Mouse (Mus musculus): Measurements from ENCODE around the gene Iqgap2. TPM values are rescaled to one million over a fixed set of nuclear protein-coding genes. Genes with fewer than 3 reads are reported as not detected.
A peak's percentile ranks its signal among the peaks of the same experiment; 100 is the strongest.

Iqgap2 gene
- polyA plus RNA-seq, 1 experiment: 7.4 TPM

DNA sequence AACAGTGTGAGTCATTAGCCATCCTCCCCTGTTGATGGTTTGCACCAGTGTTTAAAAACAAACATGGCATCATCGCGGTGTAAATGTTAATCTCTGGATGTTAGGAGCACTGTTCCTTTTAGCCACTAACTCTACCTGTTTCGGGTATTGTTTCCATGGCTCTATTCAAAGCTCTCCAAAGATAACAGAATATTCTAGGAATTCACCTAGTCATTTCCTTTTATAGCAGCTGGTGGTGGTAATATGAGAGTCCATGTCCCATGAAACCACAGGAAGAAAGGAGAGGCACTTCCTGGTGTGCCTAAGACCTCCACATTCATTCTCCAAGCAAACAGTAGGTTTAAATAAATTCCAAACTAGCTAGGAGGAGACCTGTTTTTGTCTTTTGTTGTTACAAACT, 268.7 kb downstream of the Iqgap2 start:
- Histone ChIP-seq H3K4me3 (ENCODE audit: insufficient read depth, low read length) (no peak overlapping the region), H3K27ac (ENCODE audit: insufficient read depth, low read length) (no peak overlapping the region), H3K4me1 (ENCODE audit: control insufficient read depth, insufficient read depth, low read length) (peaks cover 6% of the 10 kb centered on the region)
- TF ChIP-seq POLR2A (IDR thresholded peaks at IDR 0.05; ENCODE audit: low read depth, low read length): no peak
- TF ChIP-seq CTCF (IDR thresholded peaks at IDR 0.05; ENCODE audit: borderline replicate concordance, insufficient read depth, low read length): no peak

DNA sequence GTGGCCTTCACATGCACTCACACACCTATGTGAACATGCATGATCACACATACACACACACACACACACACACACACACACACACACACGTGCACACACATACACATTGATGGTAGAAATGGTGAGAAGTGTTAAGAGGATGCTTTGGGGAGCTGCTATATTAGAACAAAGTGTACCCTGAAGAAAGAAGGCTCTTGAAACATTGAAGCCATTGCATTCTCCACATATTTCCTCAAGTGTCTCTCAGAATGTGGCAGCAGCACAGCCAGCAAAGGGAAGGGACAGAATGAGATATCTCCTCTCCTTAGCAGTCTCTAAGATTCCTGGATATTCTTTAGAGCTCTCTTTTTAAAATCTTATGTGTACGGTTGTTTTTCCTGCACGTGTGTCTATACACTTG, 270.2 kb downstream of the Iqgap2 start:
- Histone ChIP-seq H3K4me3 (ENCODE audit: insufficient read depth, low read length) (no peak overlapping the region), H3K4me1 (ENCODE audit: control insufficient read depth, insufficient read depth, low read length) (peaks cover 6% of the 10 kb centered on the region), H3K27ac (ENCODE audit: insufficient read depth, low read length) (no peak overlapping the region)
- no peak for TF ChIP-seq CTCF (IDR thresholded peaks at IDR 0.05; ENCODE audit: borderline replicate concordance, insufficient read depth, low read length)
- TF ChIP-seq POLR2A (IDR thresholded peaks at IDR 0.05; ENCODE audit: low read depth, low read length): no peak

DNA sequence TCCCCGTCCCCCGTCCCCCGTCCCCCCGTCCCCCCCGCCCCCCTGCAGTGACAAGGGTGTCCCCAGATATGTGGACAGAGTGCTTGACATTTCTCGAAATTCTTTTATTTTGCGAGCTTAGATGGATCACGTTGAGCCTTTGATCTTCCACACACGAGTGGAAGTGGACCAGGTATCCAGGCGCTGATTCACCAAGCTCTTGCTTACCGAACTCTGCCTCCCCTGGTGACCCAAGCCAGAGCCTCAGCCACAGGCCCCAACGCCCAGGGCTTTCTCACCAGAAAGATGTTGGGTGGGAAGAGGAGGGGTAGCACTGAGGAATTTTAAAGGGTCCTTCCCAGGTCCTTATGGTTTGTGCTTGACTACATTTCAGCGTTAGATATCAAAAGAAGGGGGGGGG, 272.9 kb downstream of the Iqgap2 start:
- Histone ChIP-seq H3K27ac (ENCODE audit: insufficient read depth, low read length) (0 out of 2 replicates have a peak overlapping the region, but pooled peaks have one; percentile 8), H3K4me3 (ENCODE audit: insufficient read depth, low read length) (no peak overlapping the region), H3K4me1 (ENCODE audit: control insufficient read depth, insufficient read depth, low read length) (peaks cover 11% of the 10 kb centered on the region)
- no peak for TF ChIP-seq CTCF (IDR thresholded peaks at IDR 0.05; ENCODE audit: borderline replicate concordance, insufficient read depth, low read length)
- TF ChIP-seq POLR2A (IDR thresholded peaks at IDR 0.05; ENCODE audit: low read depth, low read length): no peak

DNA sequence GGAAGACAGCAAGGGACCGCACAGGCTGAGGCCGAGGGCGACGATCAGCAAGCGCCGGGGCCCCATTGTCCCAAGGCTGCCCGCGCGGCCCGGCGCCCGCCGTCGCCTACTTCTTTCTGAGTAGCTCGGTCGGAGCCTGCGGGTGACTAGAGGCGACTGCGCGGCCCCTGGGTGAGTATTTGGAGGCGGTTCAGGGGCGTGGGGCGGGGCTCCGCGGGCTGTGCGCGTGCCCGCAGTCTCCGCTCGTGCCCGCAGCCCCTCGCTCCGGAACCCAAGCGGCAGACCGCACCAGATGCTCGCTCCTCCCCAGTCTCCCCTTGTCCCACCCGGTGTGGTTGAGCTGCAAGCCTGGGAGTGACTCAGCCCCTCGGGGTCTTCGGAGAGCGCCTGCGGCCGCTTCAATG, 273.4 kb downstream of the Iqgap2 start, which contains the start of gene F2r:
Gene F2r (minus strand): TSS at position 179 of the 404 bp plus-strand sequence.
- Histone ChIP-seq H3K4me3 (ENCODE audit: insufficient read depth, low read length) (peak within 1 kb of the TSS; percentile 94), H3K4me1 (ENCODE audit: control insufficient read depth, insufficient read depth, low read length) (peaks cover 11% of the 10 kb centered on the region), H3K27ac (ENCODE audit: insufficient read depth, low read length) (peak within 1 kb of the TSS; percentile 73)
- TF ChIP-seq CTCF (IDR thresholded peaks at IDR 0.05; ENCODE audit: borderline replicate concordance, insufficient read depth, low read length): no peak
- peak; percentile 75 for TF ChIP-seq POLR2A (IDR thresholded peaks at IDR 0.05; ENCODE audit: low read depth, low read length)

DNA sequence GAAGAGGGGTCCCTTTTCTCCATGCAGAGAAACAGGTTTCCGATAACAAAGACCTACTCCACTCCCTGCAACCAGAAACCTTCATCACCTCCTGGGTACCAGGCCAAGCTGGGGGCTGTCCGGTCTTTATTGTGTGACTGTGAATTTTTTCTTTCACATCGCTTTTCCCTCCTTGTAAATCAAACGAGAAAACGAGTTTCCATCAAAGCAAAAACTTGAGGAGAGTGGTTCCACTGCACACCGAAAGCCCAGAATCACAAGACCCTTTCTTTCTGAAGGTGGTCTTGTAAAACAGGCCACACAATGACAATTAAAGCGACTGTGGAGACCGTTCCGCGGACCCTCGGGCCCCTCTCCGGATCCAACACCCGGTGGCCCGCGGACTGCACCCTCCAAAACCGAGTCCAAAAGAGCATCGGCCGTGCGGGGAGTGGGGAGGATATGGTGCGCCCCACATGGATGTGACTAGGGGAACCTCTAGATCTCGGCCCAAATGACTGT, 274.0 kb downstream of the Iqgap2 start:
- H3K4me1 ChIP-seq (ENCODE audit: control insufficient read depth, insufficient read depth, low read length): peaks cover 9% of the 10 kb centered on the region; the same call in 1 of the 2 replicates
- peak overlapping the region; percentile 73 for H3K27ac ChIP-seq (ENCODE audit: insufficient read depth, low read length)
- peak overlapping the region; percentile 94 for H3K4me3 ChIP-seq (ENCODE audit: insufficient read depth, low read length)
- no peak for TF ChIP-seq POLR2A (IDR thresholded peaks at IDR 0.05; ENCODE audit: low read depth, low read length)
- no peak for TF ChIP-seq CTCF (IDR thresholded peaks at IDR 0.05; ENCODE audit: borderline replicate concordance, insufficient read depth, low read length)

DNA sequence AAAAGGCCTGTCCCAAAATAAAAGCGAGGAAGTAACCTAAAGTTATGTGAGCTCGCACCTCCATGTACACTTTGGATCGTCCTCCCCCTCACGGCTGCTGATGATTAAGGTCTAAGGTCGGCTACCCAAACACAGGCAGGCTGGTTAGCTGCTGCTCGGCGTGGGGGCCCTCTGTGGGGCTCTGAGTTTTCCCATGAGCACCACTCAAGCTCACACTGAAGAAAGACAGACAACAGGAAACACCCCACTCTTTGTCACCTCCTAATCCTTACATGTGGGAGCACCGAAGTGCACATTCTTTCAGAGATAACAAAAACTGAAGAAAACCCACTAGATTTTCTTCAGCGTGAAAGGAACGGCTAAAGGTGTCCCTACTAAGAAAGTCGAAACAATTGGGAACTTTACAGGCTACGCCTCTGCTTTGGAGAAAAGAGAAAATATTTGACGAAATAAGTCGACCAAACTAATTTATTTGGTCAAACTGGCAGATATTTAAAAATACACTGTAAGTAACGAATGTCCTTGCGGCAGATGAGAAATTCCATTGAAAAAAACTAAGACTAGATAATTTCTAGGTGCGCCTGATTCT, 274.5 kb downstream of the Iqgap2 start:
- Histone ChIP-seq H3K27ac (ENCODE audit: insufficient read depth, low read length) (peak overlapping the region; percentile 73), H3K4me3 (ENCODE audit: insufficient read depth, low read length) (peak overlapping the region; percentile 94), H3K4me1 (ENCODE audit: control insufficient read depth, insufficient read depth, low read length) (peaks cover 5% of the 10 kb centered on the region; the same call in 1 of the 2 replicates)
- no peak for TF ChIP-seq POLR2A (IDR thresholded peaks at IDR 0.05; ENCODE audit: low read depth, low read length)
- TF ChIP-seq CTCF (IDR thresholded peaks at IDR 0.05; ENCODE audit: borderline replicate concordance, insufficient read depth, low read length): no peak

DNA sequence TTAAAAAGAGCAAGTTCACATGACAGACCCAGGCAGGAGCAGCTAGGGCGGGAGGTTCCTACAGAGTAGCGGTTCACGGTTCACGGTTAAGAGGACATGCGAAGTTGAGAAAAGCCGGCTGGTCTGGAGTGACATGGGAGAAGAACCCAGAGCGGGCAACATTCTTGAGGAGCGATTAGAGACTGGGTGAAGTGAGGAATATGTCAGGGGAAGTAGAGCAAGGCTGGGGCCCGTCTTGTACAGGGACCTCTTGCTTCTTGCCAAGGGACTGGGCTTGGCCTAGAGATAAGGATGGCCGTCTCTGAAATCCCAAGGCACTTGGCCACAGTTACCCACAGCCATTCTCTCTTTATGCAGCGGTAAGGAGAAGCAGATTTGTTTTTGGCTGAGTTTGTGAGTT, 275.2 kb downstream of the Iqgap2 start:
- H3K4me1 ChIP-seq (ENCODE audit: control insufficient read depth, insufficient read depth, low read length): peaks cover 7% of the 10 kb centered on the region
- peak overlapping the region; percentile 94 for H3K4me3 ChIP-seq (ENCODE audit: insufficient read depth, low read length)
- H3K27ac ChIP-seq (ENCODE audit: insufficient read depth, low read length): peak overlapping the region; percentile 73
- TF ChIP-seq POLR2A (IDR thresholded peaks at IDR 0.05; ENCODE audit: low read depth, low read length) (no peak), CTCF (IDR thresholded peaks at IDR 0.05; ENCODE audit: borderline replicate concordance, insufficient read depth, low read length) (no peak)

DNA sequence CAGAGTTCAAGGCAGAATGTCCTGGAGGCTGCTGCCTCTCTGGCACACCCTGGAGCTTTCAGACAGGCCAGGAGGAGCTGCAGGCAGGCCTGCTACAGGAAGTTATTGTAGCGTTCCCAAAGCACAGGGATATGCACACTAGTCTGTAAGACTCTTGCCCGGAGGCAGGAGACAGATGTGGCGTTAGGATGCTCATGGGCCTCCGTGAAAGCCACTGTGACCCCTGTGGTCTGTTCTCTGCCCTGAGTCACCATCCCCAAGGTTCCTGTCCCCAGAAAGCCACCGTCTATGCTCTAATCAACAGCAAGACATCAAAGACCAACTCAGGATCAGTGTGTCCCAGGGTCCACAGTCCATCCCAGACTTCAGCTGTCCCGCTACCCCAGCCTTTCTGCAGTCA, 277.0 kb downstream of the Iqgap2 start:
- no peak for TF ChIP-seq CTCF (IDR thresholded peaks at IDR 0.05; ENCODE audit: borderline replicate concordance, insufficient read depth, low read length)
- TF ChIP-seq POLR2A (IDR thresholded peaks at IDR 0.05; ENCODE audit: low read depth, low read length): no peak
- Histone ChIP-seq H3K27ac (ENCODE audit: insufficient read depth, low read length) (peak overlapping the region; percentile 52), H3K4me3 (ENCODE audit: insufficient read depth, low read length) (peak overlapping the region; percentile 27), H3K4me1 (ENCODE audit: control insufficient read depth, insufficient read depth, low read length) (peaks cover 12% of the 10 kb centered on the region)

DNA sequence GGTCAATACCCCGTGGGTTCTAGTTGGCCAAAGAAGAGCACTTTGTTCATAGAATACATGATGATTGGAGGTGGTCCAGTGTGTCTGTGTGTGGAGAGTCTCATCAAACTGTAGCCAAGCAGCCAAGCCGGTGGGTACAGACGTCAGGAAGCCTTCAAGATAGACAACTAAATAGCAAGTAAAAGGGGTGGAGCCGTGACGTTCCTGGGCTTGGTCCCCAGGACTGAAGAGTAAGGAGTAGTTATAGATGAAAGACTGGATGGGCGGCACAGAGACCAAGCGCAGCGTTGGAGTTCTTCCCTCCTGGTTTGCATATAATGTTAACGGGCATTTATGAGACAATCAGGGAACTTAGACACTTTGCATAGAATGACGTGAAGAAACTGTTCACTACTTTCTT, 279.5 kb downstream of the Iqgap2 start:
- Histone ChIP-seq H3K4me3 (ENCODE audit: insufficient read depth, low read length) (no peak overlapping the region), H3K27ac (ENCODE audit: insufficient read depth, low read length) (no peak overlapping the region), H3K4me1 (ENCODE audit: control insufficient read depth, insufficient read depth, low read length) (peaks cover 19% of the 10 kb centered on the region)
- TF ChIP-seq POLR2A (IDR thresholded peaks at IDR 0.05; ENCODE audit: low read depth, low read length) (no peak), CTCF (IDR thresholded peaks at IDR 0.05; ENCODE audit: borderline replicate concordance, insufficient read depth, low read length) (no peak)

DNA sequence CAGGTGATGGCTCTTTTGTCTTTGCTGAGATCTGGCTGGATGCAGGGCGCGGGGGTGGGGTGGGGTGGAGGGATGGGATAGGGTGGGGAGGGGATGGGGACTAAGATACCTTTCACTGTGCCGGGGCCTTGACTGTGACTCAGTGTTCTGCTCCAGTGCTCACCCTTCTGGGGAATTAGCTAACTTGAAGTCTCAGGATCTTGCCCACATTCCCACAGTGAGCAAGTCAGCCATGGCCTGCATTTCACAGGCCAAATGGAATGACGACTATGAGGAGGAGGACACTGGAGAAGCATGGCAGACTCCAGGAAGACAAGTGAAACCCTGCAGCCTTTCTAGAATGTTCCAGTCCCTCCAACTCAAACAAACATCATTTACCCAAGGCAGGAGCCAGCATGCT, 280.0 kb downstream of the Iqgap2 start:
- peaks cover 19% of the 10 kb centered on the region for H3K4me1 ChIP-seq (ENCODE audit: control insufficient read depth, insufficient read depth, low read length)
- H3K27ac ChIP-seq (ENCODE audit: insufficient read depth, low read length): no peak overlapping the region
- no peak for TF ChIP-seq CTCF (IDR thresholded peaks at IDR 0.05; ENCODE audit: borderline replicate concordance, insufficient read depth, low read length)
- no peak for TF ChIP-seq POLR2A (IDR thresholded peaks at IDR 0.05; ENCODE audit: low read depth, low read length)
- H3K4me3 ChIP-seq (ENCODE audit: insufficient read depth, low read length): no peak overlapping the region

All from embryonic fibroblast, embryonic 13.5 days (primary cell).